ENCODE assay signal across 12 mouse cellular contexts in the genomic region with DNA sequence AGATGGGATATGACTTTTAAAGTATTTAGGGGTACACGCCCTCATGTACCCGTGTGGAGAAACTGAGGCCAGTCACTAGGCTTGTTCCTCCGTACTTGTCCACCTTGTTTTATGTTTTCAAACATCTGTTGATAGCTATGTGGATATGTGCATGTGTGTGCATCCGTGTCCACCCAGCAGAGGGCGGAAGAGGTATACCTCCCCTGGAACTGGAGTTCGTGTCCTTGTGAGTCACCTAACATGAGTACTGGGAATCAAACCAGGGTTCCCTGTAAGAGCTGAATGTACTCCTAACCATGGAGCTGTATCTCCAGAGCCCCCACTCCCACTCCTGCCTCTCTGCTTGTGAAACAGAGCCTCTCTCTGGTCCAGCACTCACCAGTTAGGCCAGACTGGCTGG.
A peak's percentile ranks its signal among the peaks of the same experiment; 100 is the strongest.
DNase-seq lines count a peak whose midpoint lies in the region; ATAC-seq and TF ChIP-seq lines count a peak whose summit lies in the region.
"Had no signal": no experiment of that assay in that cellular context is flagged by ENCODE, and none has a peak within 500 bp of the region (broad histone marks: within the 10 kb centered on the region; RNA-seq: fewer than 3 reads in every experiment).

No protein-coding gene starts in this region.

- WGBS in cerebellum, adult 2 months: 89% methylated on average over 6 of the region's 6 CpGs
- 94% methylated on average over 6 of the region's 6 CpGs for whole genome bisulfite sequencing in lung, adult 2 months

- no peak overlapping the region for H3K4me3 ChIP-seq in cerebellum, adult 2 months (replicated peaks; ENCODE audit: insufficient read depth, low read depth, low read length)
- H3K4me3 ChIP-seq in lung, adult 2 months (replicated peaks; ENCODE audit: extremely low read depth, low read depth, low read length): no peak overlapping the region
- H3K4me3 ChIP-seq: embryonic facial prominence, embryonic 13.5 days; hindbrain, embryonic 15.5 days; limb, embryonic 12.5 days; myocyte had no signal

- peaks cover 5% of the 10 kb centered on the region for H3K36me3 ChIP-seq in splenic B cell, adult 2 months (ENCODE audit: control insufficient read depth, insufficient read depth, low read length, poor library complexity, severe bottlenecking)

- peak; percentile 4 to 19 for DNase-seq in cerebellum, postnatal 10 days
- no peak for DNase-seq in cerebellum, adult 2 months
- DNase-seq in lung, adult 2 months: no peak
- no peak for DNase-seq in lung, postnatal 4 days
- DNase-seq in splenic B cell, adult 2 months (ENCODE audit: low read depth, low spot score): peak; percentile 35
- DNase-seq in ovary, postnatal 36 days (ENCODE audit: low spot score): no peak
- no peak for DNase-seq in cerebellum, postnatal 4 days (ENCODE audit: low spot score in 2 of 2)

- TF ChIP-seq CTCF in cerebellum, adult 2 months (IDR thresholded peaks at IDR 0.05; ENCODE audit: borderline replicate concordance, insufficient read depth, low read depth, low read length): no peak
- TF ChIP-seq CTCF in lung, adult 2 months (IDR thresholded peaks at IDR 0.05; ENCODE audit: insufficient read depth, low read length): peak; percentile 33; the same call in 1 of the 2 replicates

- no peak for TF ChIP-seq POLR2A in cerebellum, adult 2 months (IDR thresholded peaks at IDR 0.05; ENCODE audit: borderline replicate concordance, insufficient read depth, low read length)
- no peak for TF ChIP-seq POLR2A in lung, adult 2 months (IDR thresholded peaks at IDR 0.05; ENCODE audit: borderline replicate concordance, extremely low read depth, low read depth, low read length)

- peak; percentile 58 for ATAC-seq in granulocyte monocyte progenitor cell, adult 5-6 weeks (replicated peaks; ENCODE audit: poor library complexity, severe bottlenecking)

- H3K27me3 ChIP-seq in cerebellum, adult 2 months (ENCODE audit: control insufficient read depth, insufficient read depth, low read length): no peaks in the 10 kb centered on the region
- no peaks in the 10 kb centered on the region for H3K27me3 ChIP-seq in splenic B cell, adult 2 months (ENCODE audit: control insufficient read depth, insufficient read depth, low read length, poor library complexity, severe bottlenecking)
- H3K27me3 ChIP-seq: embryonic facial prominence, embryonic 13.5 days; hindbrain, embryonic 15.5 days; limb, embryonic 12.5 days had no signal

- H3K27ac ChIP-seq in cerebellum, adult 2 months (ENCODE audit: insufficient read depth, low read length): no peak overlapping the region
- H3K27ac ChIP-seq: embryonic facial prominence, embryonic 13.5 days; hindbrain, embryonic 15.5 days; limb, embryonic 12.5 days had no signal

- H3K4me1 ChIP-seq in cerebellum, adult 2 months (ENCODE audit: control insufficient read depth, insufficient read depth, low read length): no peaks in the 10 kb centered on the region
- H3K4me1 ChIP-seq in lung, adult 2 months (ENCODE audit: control insufficient read depth, insufficient read depth, low read length): no peaks in the 10 kb centered on the region
- H3K4me1 ChIP-seq: embryonic facial prominence, embryonic 13.5 days; hindbrain, embryonic 15.5 days; limb, embryonic 12.5 days had no signal

Comparison
In these comparisons a context has a peak if more than half of its experiments do, and no peak if none do; other contexts are left out.
1. DNase-seq: peak in cerebellum, postnatal 10 days (2 of 2) and splenic B cell, adult 2 months (single experiment); none in cerebellum, adult 2 months (0 of 2), lung, adult 2 months (single experiment), lung, postnatal 4 days (0 of 2), ovary, postnatal 36 days (single experiment) and cerebellum, postnatal 4 days (0 of 2).